Mouse (Mus musculus) myocyte (in vitro differentiated cells): ENCODE data around the gene Gpc6. TPM values are rescaled to one million over a fixed set of nuclear protein-coding genes. Genes with fewer than 3 reads are reported as not detected.

Experiments
- H3K27me3 ChIP-seq: one replicate; pipeline ENCODE4 v1.6.1; 2011; ENCODE audit not compliant: control insufficient read depth, insufficient read depth, insufficient read length
- H3K36me3 ChIP-seq: one replicate; pipeline ENCODE4 v1.6.1; 2011; ENCODE audit not compliant: control insufficient read depth, insufficient read depth
- H3K4me2 ChIP-seq: one replicate; pipeline ENCODE4 v1.6.1; 2011; ENCODE audit warnings: low read depth, control low read depth
- H3K4me3 ChIP-seq: one replicate; pipeline ENCODE4 v1.5.1; 2011; ENCODE audit warnings: mild to moderate bottlenecking, control low read depth, moderate library complexity
- H3K79me2 ChIP-seq: one replicate; pipeline ENCODE4 v1.6.1; 2011; ENCODE audit not compliant: control insufficient read depth, insufficient read depth
- H3ac ChIP-seq: one replicate; pipeline ENCODE4 v1.6.1; 2011; ENCODE audit not compliant: control insufficient read depth, insufficient read length
- CEBPB ChIP-seq: IDR thresholded peaks from 2 replicates; pipeline ENCODE4 v1.6.1; 2011; ENCODE audit warnings: mild to moderate bottlenecking, moderate library complexity; ENCODE audit not compliant: poor library complexity, insufficient read depth, severe bottlenecking
- E2F4 ChIP-seq: IDR thresholded peaks from one replicate; pipeline ENCODE4 v1.6.1; 2011; ENCODE audit warnings: mild to moderate bottlenecking, control low read depth, moderate library complexity; ENCODE audit not compliant: insufficient read depth
- MAX ChIP-seq: IDR thresholded peaks from one replicate; pipeline ENCODE4 v1.6.1; 2011; ENCODE audit warnings: low read depth, mild to moderate bottlenecking, control low read depth
- MYOD1 ChIP-seq, 3 experiments: IDR thresholded peaks; one replicate each; pipeline ENCODE4 v1.6.1; 2011; ENCODE audit warnings: control low read depth in 2 of 3, low read depth in 2 of 3, mild to moderate bottlenecking in 2 of 3, moderate library complexity in 1 of 3; ENCODE audit not compliant: insufficient read length in 2 of 3, control insufficient read depth in 1 of 3
- MYOG ChIP-seq, 3 experiments: IDR thresholded peaks; one replicate each; pipeline ENCODE4 v1.6.1; 2011; ENCODE audit warnings: control low read depth in 2 of 3, low read depth in 2 of 3, mild to moderate bottlenecking in 2 of 3; ENCODE audit not compliant: insufficient read length in 2 of 3, control insufficient read depth in 1 of 3, insufficient read depth in 1 of 3
- REST ChIP-seq: IDR thresholded peaks from one replicate; pipeline ENCODE4 v1.6.1; 2011; ENCODE audit warnings: mild to moderate bottlenecking, control low read depth, moderate library complexity; ENCODE audit not compliant: insufficient read depth, insufficient read length
- SRF ChIP-seq: IDR thresholded peaks from one replicate; pipeline ENCODE4 v1.6.1; 2011; ENCODE audit warnings: low read depth; ENCODE audit not compliant: control insufficient read depth, insufficient read length
- TCF3 ChIP-seq: IDR thresholded peaks from one replicate; pipeline ENCODE4 v1.6.1; 2011; ENCODE audit warnings: low read depth, control low read depth; ENCODE audit not compliant: insufficient read length
- polyA plus RNA-seq: library from polyadenylated mRNA; unstranded; fragments of >200 nt; fragmentation: generic; extraction: Trizol; gene quantifications from one replicate; pipeline ENCODE4 v1.2.1, GENCODE M21; 2012; ENCODE audit warnings: missing spikeins

Gene Gpc6
- polyA plus RNA-seq, 1 experiment: 5.0 TPM

DNA sequence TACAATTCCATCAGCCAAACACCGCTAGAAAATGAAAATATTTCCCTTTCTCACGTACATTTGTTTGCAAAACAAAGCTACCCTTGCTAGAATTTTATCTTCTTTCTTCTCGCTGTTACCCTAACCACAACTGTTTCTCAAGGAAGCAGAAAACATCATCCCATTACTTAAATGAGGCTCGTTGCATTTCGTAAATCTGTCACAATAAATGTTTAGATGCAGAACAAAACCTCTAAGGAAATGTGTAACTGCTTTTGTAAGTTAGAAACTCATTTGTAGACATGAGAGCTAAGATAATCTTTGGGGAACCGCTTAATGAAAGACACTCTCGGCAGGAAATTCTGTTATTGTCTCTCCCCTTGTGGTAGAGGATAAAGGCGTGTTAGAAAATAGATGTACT lies 1088.1 kb downstream of the Gpc6 start:
- Histone ChIP-seq H3K79me2 (no peaks in the 10 kb centered on the region), H3K36me3 (no peaks in the 10 kb centered on the region), H3K4me3 (no peak overlapping the region), H3K27me3 (peaks cover 8% of the 10 kb centered on the region), H3ac (no peak overlapping the region), H3K4me2 (no peak overlapping the region)
- TF ChIP-seq MYOG (IDR thresholded peaks at IDR 0.05; ENCODE audit: control insufficient read depth in 1 of 3, insufficient read depth in 1 of 3, insufficient read length in 2 of 3, low read depth in 2 of 3): no peak

DNA sequence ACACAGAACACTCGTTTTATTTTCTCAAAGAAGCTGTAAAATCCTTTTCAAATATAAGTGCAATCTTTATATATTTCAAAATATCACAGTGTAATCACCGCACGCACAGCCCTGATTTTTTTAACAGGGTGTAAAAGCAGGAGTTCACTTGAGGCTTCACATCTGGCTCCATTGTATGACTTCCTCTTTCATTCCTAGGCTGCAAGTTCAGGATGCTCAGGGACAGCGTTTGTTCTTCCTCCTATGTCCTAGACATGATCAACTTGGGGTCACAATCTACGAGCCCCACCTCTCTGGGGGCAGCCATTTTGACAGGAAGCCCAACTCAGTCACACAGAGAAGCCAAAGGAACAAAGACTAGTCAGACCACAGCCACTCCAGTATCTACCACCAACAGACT lies 1094.2 kb downstream of the Gpc6 start:
- H3K36me3 ChIP-seq: no peaks in the 10 kb centered on the region
- no peak for TF ChIP-seq TCF3
- TF ChIP-seq MAX: no peak
- no peak for TF ChIP-seq SRF
- no peak for TF ChIP-seq MYOG (IDR thresholded peaks at IDR 0.05; ENCODE audit: control insufficient read depth in 1 of 3, insufficient read depth in 1 of 3, insufficient read length in 2 of 3, low read depth in 2 of 3)
- TF ChIP-seq REST: no peak
- H3K4me2 ChIP-seq: no peak overlapping the region
- H3K27me3 ChIP-seq: no peaks in the 10 kb centered on the region
- H3ac ChIP-seq: no peak overlapping the region
- H3K79me2 ChIP-seq: no peaks in the 10 kb centered on the region
- H3K4me3 ChIP-seq: no peak overlapping the region

DNA sequence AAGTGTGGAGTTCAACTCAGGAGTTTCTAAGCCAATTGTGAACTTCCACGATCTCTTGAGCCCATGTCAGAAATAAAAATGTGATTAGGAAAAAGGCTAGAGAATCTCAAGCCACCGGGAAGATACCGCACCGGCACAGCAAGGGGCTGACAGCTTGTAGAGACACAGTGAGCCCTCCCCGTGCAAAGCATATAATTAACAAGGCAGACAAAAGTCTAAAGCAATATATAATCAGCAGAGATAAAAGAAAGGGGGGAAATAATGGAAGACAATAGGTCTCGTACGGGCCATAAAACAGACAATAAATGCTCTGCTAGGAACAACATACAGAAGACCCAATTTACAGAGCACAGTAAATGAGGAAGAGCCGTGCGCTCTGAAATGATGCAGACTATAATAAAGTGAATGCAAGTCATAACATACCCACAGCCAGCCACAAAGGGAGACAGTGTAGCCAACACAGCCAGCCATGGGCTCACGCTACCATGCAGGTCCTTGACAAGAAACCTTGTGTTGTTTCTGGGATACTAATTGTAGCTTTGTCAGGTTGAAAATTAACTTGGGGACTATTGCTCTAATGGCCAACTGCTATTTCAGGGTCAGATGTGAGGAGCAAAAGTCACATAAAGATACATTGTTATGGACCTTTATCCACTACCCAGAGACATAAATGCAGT lies 1096.9 kb downstream of the Gpc6 start:
- Histone ChIP-seq H3ac (no peak overlapping the region), H3K4me3 (no peak overlapping the region), H3K36me3 (no peaks in the 10 kb centered on the region), H3K27me3 (no peaks in the 10 kb centered on the region), H3K4me2 (no peak overlapping the region), H3K79me2 (no peaks in the 10 kb centered on the region)
- TF ChIP-seq CEBPB (no peak), MYOD1 (IDR thresholded peaks at IDR 0.05; ENCODE audit: control insufficient read depth in 1 of 3, insufficient read length in 2 of 3, low read depth in 2 of 3) (no peak), MAX (no peak), E2F4 (no peak), REST (no peak), TCF3 (no peak)
